Mouse (Mus musculus) layer of hippocampus, adult 18-20 months (tissue): Measurements from ENCODE around the gene Crybg1. TPM values are rescaled to one million over a fixed set of nuclear protein-coding genes. Genes with fewer than 3 reads are reported as not detected.
"Not testable (repeated sequence)": the region's sequence is repeated elsewhere in the genome, so short reads cannot be mapped to it uniquely, and the experiment has no call there.

Source experiments
- DNase-seq, 2 experiments: peaks; one replicate each; pipeline ENCODE4 v3.0.0; 2022; ENCODE audit warnings: low spot score in 2 of 2
- total RNA-seq, 2 experiments: library from RNA; stranded (reverse); gene quantifications; 2 replicates each; pipeline ENCODE4 v1.2.3; 2021

Crybg1 gene
- total RNA-seq, 2 experiments from 2014 or later, result 0.43 to 0.59 TPM

GRCm38 (mm10) chr10:43977353-43977752 lies 171.3 kb downstream of the Crybg1 start:
- DNase-seq, result no peak

DNA sequence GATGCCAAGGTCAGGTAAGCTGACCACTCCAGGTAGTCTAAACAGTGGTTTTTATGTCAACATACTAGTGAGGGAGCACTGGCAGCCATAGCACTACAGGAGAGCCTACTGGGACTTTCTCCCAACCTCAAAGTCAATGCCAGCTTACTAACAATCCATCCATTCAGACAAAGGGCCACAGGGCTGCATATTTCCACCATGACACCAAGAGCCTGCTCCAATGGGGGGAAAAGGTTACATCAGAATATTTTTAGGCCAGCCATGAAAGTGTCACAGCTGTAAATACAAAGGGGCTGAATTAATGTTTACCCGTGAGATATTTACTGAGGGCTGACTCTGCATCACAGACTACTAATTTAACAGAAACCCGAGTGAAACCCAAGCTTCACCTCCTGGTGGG lies 175.4 kb downstream of the Crybg1 start:
- no peak for DNase-seq

- peak; percentile 44 to 74 for DNase-seq
Observed at GRCm38 (mm10) chr10:43964943-43965342, 183.7 kb downstream of the Crybg1 start.

- peak; percentile 30 to 67 for DNase-seq
Observed at GRCm38 (mm10) chr10:43953942-43954341, 194.7 kb downstream of the Crybg1 start.

DNA sequence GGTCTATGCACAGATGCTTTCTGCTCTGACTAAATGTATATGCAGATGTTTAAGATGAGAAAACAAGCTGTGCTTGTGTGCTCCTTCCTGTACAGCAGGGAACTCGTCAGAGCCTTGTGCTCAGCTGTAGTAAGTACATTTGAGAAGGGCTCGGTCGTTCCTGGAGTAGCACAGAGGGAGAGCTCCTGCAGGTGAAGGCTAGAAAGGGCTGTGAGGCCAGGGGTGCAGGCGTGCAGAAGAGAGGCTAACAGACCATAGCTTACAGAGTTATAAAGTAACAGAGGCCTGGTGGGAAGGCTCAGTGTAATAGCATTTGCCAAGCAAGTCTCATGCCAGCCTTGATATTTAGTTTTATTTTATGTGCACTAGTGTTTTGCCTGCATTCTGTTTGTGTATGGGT lies 203.2 kb downstream of the Crybg1 start:
- DNase-seq, result no peak

DNA sequence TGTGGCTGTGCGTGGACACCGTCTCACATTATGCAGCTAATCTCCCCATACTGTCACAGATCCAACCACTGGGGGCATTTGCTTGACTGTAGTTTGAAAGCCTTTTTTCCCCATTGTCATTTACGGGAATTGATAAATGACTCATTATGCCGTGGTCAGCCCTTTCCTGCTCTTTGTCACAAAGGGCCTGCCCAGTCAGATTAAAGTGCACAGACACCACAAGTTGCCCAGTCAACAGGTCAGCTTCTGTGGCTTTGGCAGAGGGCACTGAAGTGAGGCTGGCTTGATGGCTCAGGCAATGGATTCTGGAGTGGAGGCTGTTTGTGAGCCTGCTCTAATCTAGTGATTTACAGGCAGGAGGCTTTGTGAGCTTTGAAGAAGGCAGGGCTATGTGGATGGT lies 204.9 kb downstream of the Crybg1 start:
- no peak for DNase-seq

- no peak for DNase-seq
Observed at GRCm38 (mm10) chr10:43939136-43939662, 209.5 kb downstream of the Crybg1 start.

- no peak for DNase-seq
Observed at GRCm38 (mm10) chr10:43928596-43928995, 220.1 kb downstream of the Crybg1 start.

DNA sequence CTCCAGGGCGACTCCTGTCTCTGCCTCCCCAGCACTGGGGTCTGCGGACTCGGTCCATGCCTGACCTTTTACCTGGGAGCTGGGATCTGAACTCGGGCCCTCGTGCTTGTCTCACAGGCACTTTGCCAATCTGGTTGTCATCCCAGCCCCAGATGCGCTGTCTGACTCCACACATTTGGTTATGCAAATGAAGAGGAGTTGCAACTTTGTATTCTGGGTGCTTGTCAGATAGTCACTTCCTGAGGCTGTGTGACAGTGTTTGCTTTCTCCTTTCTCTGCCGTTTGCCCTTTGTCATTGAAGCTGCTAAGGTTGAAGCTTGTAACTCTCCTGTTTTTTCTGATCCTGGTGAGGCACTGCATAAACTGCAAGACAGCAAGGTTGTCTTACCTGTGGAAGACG lies 220.9 kb downstream of the Crybg1 start:
- peak in 1 of 2 experiments; percentile 7 for DNase-seq

DNA sequence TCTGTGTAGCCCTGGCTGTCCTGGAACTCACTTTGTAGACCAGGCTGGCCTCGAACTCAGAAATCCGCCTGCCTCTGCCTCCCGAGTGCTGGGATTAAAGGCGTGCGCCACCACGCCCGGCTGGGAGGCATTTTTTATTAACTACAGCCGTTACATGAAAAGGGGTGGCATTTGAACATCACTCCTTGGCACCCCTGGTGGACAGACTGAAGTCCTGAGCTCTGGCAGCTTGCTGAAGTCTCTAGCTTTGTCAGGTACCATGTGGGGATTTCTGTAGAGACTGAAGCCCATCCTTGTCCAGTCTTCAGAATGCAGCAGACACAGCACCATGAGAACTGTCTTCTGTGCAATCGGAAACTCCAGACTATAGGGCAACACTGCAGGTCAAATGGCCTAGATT lies 222.9 kb downstream of the Crybg1 start:
- not testable (repeated sequence) for DNase-seq

- DNase-seq, result no peak
Observed at GRCm38 (mm10) chr10:43923096-43923495, 225.6 kb downstream of the Crybg1 start.

- DNase-seq, result peak; percentile 54 to 85
Observed at GRCm38 (mm10) chr10:43918696-43919608, 229.7 kb downstream of the Crybg1 start.

GRCm38 (mm10) chr10:43916737-43917136 lies 231.9 kb downstream of the Crybg1 start:
- no peak for DNase-seq

DNA sequence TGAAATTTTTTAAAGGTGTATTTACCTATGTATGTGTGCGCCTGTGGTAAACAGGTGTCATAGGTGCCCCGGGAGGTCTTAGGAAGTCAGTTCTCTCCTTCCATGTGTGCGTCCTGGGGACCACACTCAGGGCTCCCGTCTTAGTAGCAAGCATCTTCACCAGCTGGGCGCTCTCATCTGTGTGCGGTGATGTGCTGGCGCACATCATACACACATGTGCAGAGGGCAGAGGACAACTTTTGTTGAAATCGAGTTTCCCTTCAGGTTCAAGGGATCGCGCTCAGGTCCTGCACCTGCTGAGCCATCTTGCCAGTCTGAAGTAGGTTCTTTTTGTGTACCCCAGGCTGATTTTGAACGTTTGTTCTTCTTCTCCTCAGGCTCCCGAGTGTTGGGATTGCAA lies 232.5 kb downstream of the Crybg1 start:
- DNase-seq, result no peak

GRCm38 (mm10) chr10:43912236-43912635 lies 236.4 kb downstream of the Crybg1 start:
- no peak for DNase-seq

DNA sequence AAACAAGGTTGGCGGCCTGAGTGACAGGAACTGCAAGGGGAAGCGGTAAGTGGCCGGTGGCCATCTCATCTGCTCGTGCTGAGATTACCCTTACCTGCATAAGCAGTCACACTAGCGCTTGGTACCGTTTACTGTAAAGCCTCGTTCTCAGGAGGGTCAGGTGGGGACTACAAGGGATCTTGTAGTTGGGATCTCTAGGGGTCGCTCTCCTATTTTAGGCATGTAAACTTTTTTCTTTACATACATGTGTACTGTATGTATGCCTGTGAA lies 237.8 kb downstream of the Crybg1 start:
- no peak for DNase-seq

- DNase-seq, result no peak
Observed at GRCm38 (mm10) chr10:43910032-43910872, 238.4 kb downstream of the Crybg1 start.

DNA sequence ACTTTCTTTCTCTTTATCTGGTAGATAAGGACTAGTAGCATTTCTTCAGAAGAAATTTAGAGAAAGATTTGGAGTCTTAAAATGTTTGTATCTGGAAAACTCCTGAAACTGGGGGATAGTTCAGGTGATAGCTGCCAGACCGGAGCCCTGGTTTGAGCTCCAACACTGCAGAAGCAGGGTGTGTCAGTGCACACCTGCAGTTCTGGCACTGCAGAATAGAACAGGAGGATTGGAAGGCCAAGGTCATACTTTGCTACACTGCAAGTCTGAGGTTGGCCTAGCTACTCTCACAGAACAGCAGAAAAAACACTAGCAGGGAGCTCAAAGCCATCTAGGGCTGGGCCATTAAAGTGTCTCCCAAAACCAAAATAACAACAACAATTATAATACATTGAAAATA lies 244.1 kb downstream of the Crybg1 start:
- no peak for DNase-seq

GRCm38 (mm10) chr10:43901578-43902194 lies 247.0 kb downstream of the Crybg1 start, which contains the start of the genes Qrsl1 and Rtn4ip1:
Qrsl1 (minus strand) TSS chr10:43901745.
Rtn4ip1 (plus strand) TSS chr10:43901807.
- peak; percentile 90 to 97 for DNase-seq

DNA sequence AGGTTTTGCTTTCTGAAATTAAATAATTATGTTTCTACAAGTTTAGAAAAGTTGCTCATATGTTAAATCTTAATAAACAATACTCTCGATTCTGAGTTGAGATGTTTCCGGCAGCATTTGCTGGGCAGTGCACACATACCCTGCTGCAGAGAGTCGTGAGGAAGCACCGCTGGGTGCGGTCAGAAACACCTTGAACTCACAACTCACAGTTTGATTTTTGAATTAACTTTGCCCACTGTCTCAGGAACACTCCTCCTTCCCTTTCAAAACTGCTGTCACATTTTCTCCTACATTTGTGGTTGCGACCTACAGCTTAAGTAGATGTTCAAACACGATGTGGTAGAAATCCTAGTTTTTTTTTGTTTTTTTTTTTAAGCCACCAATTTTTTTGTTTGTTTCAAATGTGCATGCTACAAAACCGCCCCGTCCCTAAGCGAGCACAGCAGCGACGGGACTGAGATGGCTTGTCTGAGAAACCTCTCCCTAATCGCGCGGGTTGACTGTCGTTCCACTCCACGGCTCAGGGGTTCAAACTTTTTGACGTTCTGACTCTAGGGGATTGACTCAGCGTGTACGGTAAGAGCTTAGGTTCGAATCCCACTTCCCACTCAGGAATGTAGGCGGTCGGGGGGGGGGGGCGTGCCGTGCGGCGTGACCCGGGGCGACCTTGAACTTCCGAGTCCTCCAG lies 247.6 kb downstream of the Crybg1 start:
- no peak for DNase-seq
